Mouse (Mus musculus) stomach, postnatal 0 days (tissue): ENCODE measurements around the gene Aspm. TPM values are rescaled to one million over a fixed set of nuclear protein-coding genes. Genes with fewer than 3 reads are reported as not detected.
A peak's percentile ranks its signal among the peaks of the same experiment; 100 is the strongest.
"Not testable (repeated sequence)": the region's sequence is repeated elsewhere in the genome, so short reads cannot be mapped to it uniquely, and the experiment has no call there.

Experiments used
- ATAC-seq: fragments of 200-750 bp; cut with Nextera tagmentation; 2 replicates; pipeline ENCODE4 v1.8.0; 2017; ENCODE audit not compliant: low FRiP score, low TSS enrichment
- DNase-seq: peaks from one replicate; pipeline ENCODE4 v3.0.0-alpha.2; 2016; ENCODE audit warnings: low spot score
- H3K27ac ChIP-seq: fragments of 300-500 bp; sonication (generic); replicated peaks from 2 replicates; pipeline ENCODE4 v1.5.1; 2014; ENCODE audit warnings: mild to moderate bottlenecking, control low read depth
- H3K27me3 ChIP-seq: fragments of 300-500 bp; sonication (generic); 2 replicates; pipeline ENCODE4 v1.6.1; 2014; ENCODE audit warnings: low read length; ENCODE audit not compliant: control insufficient read depth, insufficient read depth
- H3K36me3 ChIP-seq: fragments of 300-500 bp; sonication (generic); 2 replicates; pipeline ENCODE4 v1.6.1; 2014; ENCODE audit warnings: low read length, mixed read lengths; ENCODE audit not compliant: control insufficient read depth, insufficient read depth
- H3K4me1 ChIP-seq: fragments of 300-500 bp; sonication (generic); replicated peaks from 2 replicates; pipeline ENCODE4 v1.6.1; 2014; ENCODE audit warnings: antibody characterized with exemption; ENCODE audit not compliant: control insufficient read depth, insufficient read depth
- H3K4me2 ChIP-seq: fragments of 300-500 bp; sonication (generic); replicated peaks from 2 replicates; pipeline ENCODE4 v1.6.1; 2014; ENCODE audit warnings: low read depth, mild to moderate bottlenecking, control low read depth, moderate library complexity
- H3K4me3 ChIP-seq: fragments of 300-500 bp; sonication (generic); 2 replicates; pipeline ENCODE4 v1.5.1; 2014; ENCODE audit warnings: low read depth, low read length, control low read depth
- H3K9ac ChIP-seq: fragments of 300-500 bp; sonication (generic); 2 replicates; pipeline ENCODE4 v1.6.1; 2014; ENCODE audit warnings: mild to moderate bottlenecking, low read length, control low read depth, mixed read lengths
- H3K9me3 ChIP-seq: fragments of 300-500 bp; sonication (generic); 2 replicates; pipeline ENCODE4 v1.6.1; 2016; ENCODE audit warnings: low read length; ENCODE audit not compliant: control insufficient read depth
- CTCF ChIP-seq: IDR thresholded peaks from 2 replicates; pipeline ENCODE4 v1.5.1; 2016; ENCODE audit warnings: antibody characterized with exemption, low read depth, mild to moderate bottlenecking, moderate library complexity
- EP300 ChIP-seq: optimal IDR thresholded peaks from 2 replicates; pipeline ENCODE3; 2016; ENCODE audit warnings: antibody characterized with exemption
- WGBS: fragments of 180-500 bp; shearing (Covaris S2); extraction: QIAGEN DNeasy Blood & Tissue Kit; methylation state at CpG from one replicate; pipeline ENCODE4 v1.1.7; 2014; 5-methylcytosine and 5-hydroxymethylcytosine counted together
- polyA plus RNA-seq: library from polyadenylated mRNA; unstranded; fragments of >200 nt; fragmentation: Nextera tagmentation; extraction: Ambion mirVana; gene quantifications from 2 replicates; pipeline ENCODE4 v1.2.1, GENCODE M21; 2015

The Aspm gene
- polyA plus RNA-seq, 1 experiment from 2014 or later, result 3.3 TPM

GRCm38 (mm10) chr1:139421875-139422791, 32.4 kb upstream of the Aspm start, which contains the start of gene Zbtb41:
TSS of gene Zbtb41 (plus strand) at chr1:139422288.
- under 1% methylated on average over 50 of the region's 88 CpGs for WGBS
- no peaks in the 10 kb centered on the region for H3K36me3 ChIP-seq
- H3K9me3 ChIP-seq, result no peaks in the 10 kb centered on the region
- ATAC-seq (peak; percentile 97), DNase-seq (peak; percentile 89)
- H3K27me3 ChIP-seq, result no peaks in the 10 kb centered on the region
- 0 out of 2 replicates have a peak, but pooled peaks cover 3% of the 10 kb centered on the region for H3K4me1 ChIP-seq
- peak within 1 kb of the TSS; percentile 91 for H3K4me3 ChIP-seq
- peak within 1 kb of the TSS; percentile 93 for H3K27ac ChIP-seq
- TF ChIP-seq EP300, result no peak
- peak; percentile 71 for TF ChIP-seq CTCF
- peak within 1 kb of the TSS; percentile 95 for H3K9ac ChIP-seq
- peak within 1 kb of the TSS; percentile 76 for H3K4me2 ChIP-seq

- peak; percentile 20 for DNase-seq
Measured at GRCm38 (mm10) chr1:139422941-139423340, 31.6 kb upstream of the Aspm start.

GRCm38 (mm10) chr1:139423931-139424330, 30.6 kb upstream of the Aspm start:
- no peaks in the 10 kb centered on the region for H3K36me3 ChIP-seq
- ATAC-seq (no peak), DNase-seq (no peak)
- 0 out of 2 replicates have a peak, but pooled peaks cover 3% of the 10 kb centered on the region for H3K4me1 ChIP-seq
- no peak overlapping the region for H3K9ac ChIP-seq
- 54% methylated on average over 10 of the region's 10 CpGs for WGBS
- no peak overlapping the region for H3K27ac ChIP-seq
- peak overlapping the region; percentile 91 for H3K4me3 ChIP-seq
- no peaks in the 10 kb centered on the region for H3K27me3 ChIP-seq
- no peaks in the 10 kb centered on the region for H3K9me3 ChIP-seq
- peak overlapping the region; percentile 76 for H3K4me2 ChIP-seq
- TF ChIP-seq CTCF (no peak), EP300 (no peak)

More at GRCm38 (mm10) chr1:139422941-139423340, 31.6 kb upstream of the Aspm start:
- no peak for ATAC-seq
- WGBS, result 9% methylated on average over 10 of the region's 10 CpGs
- TF ChIP-seq CTCF (no peak), EP300 (no peak)
- Histone ChIP-seq H3K9me3 (no peaks in the 10 kb centered on the region), H3K4me1 (0 out of 2 replicates have a peak, but pooled peaks cover 3% of the 10 kb centered on the region), H3K27ac (peak overlapping the region; percentile 93), H3K27me3 (no peaks in the 10 kb centered on the region), H3K4me3 (peak overlapping the region; percentile 91), H3K9ac (peak overlapping the region; percentile 95), H3K36me3 (no peaks in the 10 kb centered on the region), H3K4me2 (peak overlapping the region; percentile 76)

- no peak for TF ChIP-seq CTCF
- TF ChIP-seq EP300, result no peak
- Histone ChIP-seq H3K4me3 (0 out of 2 replicates have a peak overlapping the region, but pooled peaks have one; percentile 10), H3K9ac (no peak overlapping the region), H3K36me3 (no peaks in the 10 kb centered on the region), H3K9me3 (no peaks in the 10 kb centered on the region), H3K27ac (no peak overlapping the region), H3K27me3 (no peaks in the 10 kb centered on the region), H3K4me2 (peak overlapping the region; percentile 47), H3K4me1 (0 out of 2 replicates have a peak, but pooled peaks cover 3% of the 10 kb centered on the region)
- DNase-seq, result no peak
- no peak for ATAC-seq
- 34% methylated on average over 3 of the region's 3 CpGs for WGBS
Measured at GRCm38 (mm10) chr1:139425006-139425405, 29.6 kb upstream of the Aspm start.

- no peak for TF ChIP-seq EP300
- TF ChIP-seq CTCF, result peak; percentile 55
- no peak overlapping the region for H3K4me2 ChIP-seq
- 0 out of 2 replicates have a peak, but pooled peaks cover 9% of the 10 kb centered on the region for H3K36me3 ChIP-seq
- H3K4me1 ChIP-seq, result no peaks in the 10 kb centered on the region
- no peaks in the 10 kb centered on the region for H3K27me3 ChIP-seq
- H3K4me3 ChIP-seq, result no peak overlapping the region
- H3K9me3 ChIP-seq, result no peaks in the 10 kb centered on the region
- H3K9ac ChIP-seq, result no peak overlapping the region
- no peak overlapping the region for H3K27ac ChIP-seq
- ATAC-seq, result no peak
- peak; percentile 43 for DNase-seq
Measured at GRCm38 (mm10) chr1:139438373-139438772, 16.2 kb upstream of the Aspm start.

GRCm38 (mm10) chr1:139443103-139443502, 11.5 kb upstream of the Aspm start:
- not testable (repeated sequence) for DNase-seq, H3K27ac ChIP-seq, H3K9ac ChIP-seq, H3K9me3 ChIP-seq, H3K4me2 ChIP-seq, H3K36me3 ChIP-seq, ATAC-seq, H3K4me3 ChIP-seq, H3K4me1 ChIP-seq, H3K27me3 ChIP-seq
- WGBS, result 84% methylated on average over 9 of the region's 9 CpGs
